Mouse (Mus musculus) intestine, embryonic 15.5 days (tissue): ENCODE measurements around the gene Sp3. TPM values are rescaled to one million over a fixed set of nuclear protein-coding genes. Genes with fewer than 3 reads are reported as not detected.
"Not testable (repeated sequence)": the region's sequence is repeated elsewhere in the genome, so short reads cannot be mapped to it uniquely, and the experiment has no call there.

Experiments used
- ATAC-seq: fragments of 200-750 bp; cut with Nextera tagmentation; 2 replicates; pipeline ENCODE4 v1.8.0; 2017; ENCODE audit warnings: moderate TSS enrichment, moderate library complexity
- H3K27ac ChIP-seq: fragments of 300-500 bp; sonication (generic); 2 replicates; pipeline ENCODE4 v1.5.1; 2015; ENCODE audit warnings: mild to moderate bottlenecking, inconsistent platforms
- H3K27me3 ChIP-seq: fragments of 300-500 bp; sonication (generic); replicated peaks from 2 replicates; pipeline ENCODE4 v1.6.1; 2015; ENCODE audit warnings: inconsistent platforms
- H3K36me3 ChIP-seq: fragments of 300-500 bp; sonication (generic); 2 replicates; pipeline ENCODE4 v1.6.1; 2015; ENCODE audit warnings: inconsistent platforms
- H3K4me1 ChIP-seq: fragments of 300-500 bp; sonication (generic); replicated peaks from 2 replicates; pipeline ENCODE4 v1.6.1; 2015; ENCODE audit warnings: inconsistent platforms
- H3K4me2 ChIP-seq: fragments of 300-500 bp; sonication (generic); replicated peaks from 2 replicates; pipeline ENCODE4 v1.6.1; 2015; ENCODE audit warnings: mild to moderate bottlenecking, inconsistent platforms
- H3K4me3 ChIP-seq: fragments of 300-500 bp; sonication (generic); replicated peaks from 2 replicates; pipeline ENCODE4 v1.5.1; 2015; ENCODE audit warnings: inconsistent platforms
- H3K9ac ChIP-seq: fragments of 300-500 bp; sonication (generic); 2 replicates; pipeline ENCODE4 v1.6.1; 2015; ENCODE audit warnings: inconsistent platforms
- H3K9me3 ChIP-seq: fragments of 300-500 bp; sonication (generic); 2 replicates; pipeline ENCODE4 v1.6.1; 2016; ENCODE audit warnings: inconsistent platforms
- WGBS: fragments of 180-500 bp; shearing (Covaris S2); methylation state at CpG from one replicate; pipeline ENCODE4 v1.1.7; 2015; 5-methylcytosine and 5-hydroxymethylcytosine counted together
- polyA plus RNA-seq: library from polyadenylated mRNA; unstranded; fragments of >200 nt; fragmentation: Nextera tagmentation; extraction: Ambion mirVana; gene quantifications from 2 replicates; pipeline ENCODE4 v1.2.1, GENCODE M21; 2015

The Sp3 gene
- polyA plus RNA-seq: 41.3 and 48.2 TPM in 2 replicates

DNA sequence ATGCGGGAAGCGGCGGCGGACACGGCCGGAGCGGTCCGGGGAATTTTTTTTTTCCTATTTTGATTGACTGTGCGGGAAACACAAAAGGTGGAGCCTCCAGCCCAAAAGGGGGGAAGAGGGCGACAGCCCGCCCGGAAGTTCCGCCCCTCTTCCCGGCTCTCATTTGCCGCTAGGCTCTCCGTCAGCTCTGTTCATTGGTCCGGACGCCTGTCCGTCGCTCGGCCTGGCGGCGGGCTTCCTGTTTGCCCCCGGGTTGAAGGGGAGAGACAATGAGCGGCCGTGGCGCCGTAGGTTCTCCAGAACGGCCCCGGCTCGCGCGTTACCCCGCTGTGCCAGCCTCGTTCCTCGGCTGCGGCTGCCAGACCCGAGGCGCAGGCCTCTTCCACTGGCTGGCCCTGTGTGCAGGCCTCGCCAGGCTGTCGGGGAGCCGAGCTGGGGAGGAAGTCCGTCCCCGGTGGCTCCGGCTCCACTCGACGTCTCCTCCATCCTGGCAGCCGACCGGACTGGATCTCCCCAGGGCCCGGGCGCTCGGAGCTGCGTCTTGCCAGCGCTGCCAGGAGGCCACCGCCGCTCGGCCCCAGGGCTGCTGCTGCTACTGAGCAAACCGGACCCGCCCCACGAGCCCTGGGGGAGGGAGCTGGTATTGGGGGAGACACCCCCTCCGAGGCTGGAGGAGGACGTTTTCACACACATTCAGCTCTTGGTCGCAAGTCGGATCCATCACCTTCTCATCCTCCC lies at the start of gene Sp3:
Gene Sp3, minus strand, starts transcription at position 110 of the 738 bp plus-strand sequence.
- peak; percentile 86 for ATAC-seq
- peak within 1 kb of the TSS; percentile 99 for H3K9ac ChIP-seq
- no peaks in the 10 kb centered on the region for H3K9me3 ChIP-seq
- H3K4me3 ChIP-seq: peak within 1 kb of the TSS; percentile 100
- peaks cover 11% of the 10 kb centered on the region for H3K4me1 ChIP-seq
- WGBS: under 1% methylated on average over 60 of the region's 64 CpGs
- H3K27ac ChIP-seq: peak within 1 kb of the TSS; percentile 100
- no peaks in the 10 kb centered on the region for H3K27me3 ChIP-seq
- H3K4me2 ChIP-seq: peak within 1 kb of the TSS; percentile 58
- no peaks in the 10 kb centered on the region for H3K36me3 ChIP-seq

DNA sequence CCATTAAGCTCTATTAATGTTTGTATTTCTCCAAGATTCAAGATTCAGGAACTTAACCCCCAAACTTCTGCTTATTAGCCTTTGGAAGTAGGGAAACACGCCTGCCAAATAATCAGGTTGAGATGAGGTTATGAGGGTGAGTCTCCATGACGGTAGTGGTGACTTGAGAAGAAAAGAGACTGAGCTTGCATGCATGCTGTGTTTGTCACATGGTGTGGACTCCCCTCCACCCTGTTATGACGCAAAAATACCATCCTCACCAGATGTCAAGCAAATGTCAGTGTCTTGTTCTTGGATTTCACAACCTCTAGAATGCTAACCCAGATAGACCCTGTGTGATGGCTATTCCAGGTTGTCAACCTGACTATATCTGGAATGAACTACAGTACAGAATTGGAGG lies 49.6 kb upstream of the Sp3 start:
- Histone ChIP-seq H3K27me3 (no peaks in the 10 kb centered on the region), H3K36me3 (no peaks in the 10 kb centered on the region), H3K4me1 (no peaks in the 10 kb centered on the region), H3K4me2 (no peak overlapping the region), H3K9me3 (no peaks in the 10 kb centered on the region), H3K27ac (no peak overlapping the region), H3K4me3 (no peak overlapping the region), H3K9ac (no peak overlapping the region)
- no peak for ATAC-seq
- 87% methylated on average over 3 of the region's 3 CpGs for WGBS

DNA sequence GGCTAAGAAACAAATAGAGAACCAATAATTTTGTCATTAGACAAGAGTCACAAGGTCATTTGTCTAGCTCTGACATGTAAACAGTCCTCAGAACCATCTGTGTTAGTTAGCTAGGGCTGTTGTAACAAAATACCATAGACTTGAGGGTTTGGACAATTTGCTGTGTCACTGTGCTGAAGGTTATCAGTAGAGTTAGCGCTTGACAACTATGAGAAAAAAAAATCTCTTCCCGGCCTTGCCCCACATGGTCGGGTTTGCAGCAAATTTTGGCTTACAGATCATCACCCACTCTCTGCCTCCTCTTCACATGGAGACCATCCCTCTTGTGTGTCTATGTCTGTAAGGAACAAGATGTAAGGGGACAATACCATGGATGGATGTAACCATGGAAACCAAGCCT lies 47.8 kb upstream of the Sp3 start:
- Histone ChIP-seq H3K4me1 (no peaks in the 10 kb centered on the region), H3K27ac (no peak overlapping the region), H3K4me2 (no peak overlapping the region), H3K4me3 (no peak overlapping the region), H3K36me3 (no peaks in the 10 kb centered on the region), H3K27me3 (no peaks in the 10 kb centered on the region), H3K9me3 (no peaks in the 10 kb centered on the region), H3K9ac (no peak overlapping the region)
- no peak for ATAC-seq
- WGBS: 69% methylated on average over 3 of the region's 3 CpGs

DNA sequence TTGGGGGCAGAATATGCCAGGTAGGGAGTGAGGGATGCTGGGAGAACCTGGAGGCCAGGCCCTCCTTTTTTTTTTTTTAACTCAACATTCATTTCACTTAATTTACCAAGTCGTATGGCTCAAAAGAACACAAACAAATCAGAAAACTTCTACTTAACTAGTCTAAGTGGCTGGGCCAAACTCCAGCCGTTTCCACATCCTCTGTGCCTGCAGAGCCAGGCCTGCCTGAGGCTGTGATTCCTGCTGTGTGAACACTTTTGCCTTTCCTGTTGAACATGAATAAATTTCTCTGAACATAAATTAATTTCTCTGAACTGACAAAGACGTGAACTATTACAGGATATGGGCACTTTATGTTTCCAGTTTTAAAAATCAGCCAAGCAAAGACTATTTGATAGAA lies 46.9 kb upstream of the Sp3 start:
- no peak overlapping the region for H3K9ac ChIP-seq
- no peaks in the 10 kb centered on the region for H3K36me3 ChIP-seq
- ATAC-seq: no peak
- no peak overlapping the region for H3K4me2 ChIP-seq
- no peak overlapping the region for H3K27ac ChIP-seq
- 46% methylated on average over 3 of the region's 3 CpGs for WGBS
- no peaks in the 10 kb centered on the region for H3K9me3 ChIP-seq
- no peaks in the 10 kb centered on the region for H3K4me1 ChIP-seq
- H3K4me3 ChIP-seq: no peak overlapping the region
- H3K27me3 ChIP-seq: no peaks in the 10 kb centered on the region

DNA sequence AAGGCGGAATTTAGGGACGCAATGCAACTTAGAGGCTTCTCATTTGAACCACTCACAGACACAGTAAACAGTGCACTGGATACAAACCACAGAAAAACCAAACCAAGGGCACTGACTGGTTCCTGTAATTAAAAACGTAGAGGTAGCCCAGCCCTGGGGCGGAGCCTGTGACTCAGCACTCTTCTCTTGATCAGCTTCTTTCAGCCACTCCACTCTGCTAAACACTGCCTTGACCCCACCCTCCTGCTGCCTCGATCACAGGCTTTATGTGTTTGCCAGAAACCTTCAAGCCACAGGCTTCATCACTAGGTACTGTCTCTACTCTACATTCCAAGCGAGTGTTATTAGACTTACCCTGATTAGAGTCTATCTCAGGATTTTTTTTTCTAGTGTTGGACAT lies 43.6 kb upstream of the Sp3 start:
- Histone ChIP-seq H3K36me3 (no peaks in the 10 kb centered on the region), H3K27ac (no peak overlapping the region), H3K4me2 (no peak overlapping the region), H3K9ac (no peak overlapping the region), H3K27me3 (no peaks in the 10 kb centered on the region), H3K4me1 (no peaks in the 10 kb centered on the region), H3K4me3 (no peak overlapping the region), H3K9me3 (no peaks in the 10 kb centered on the region)
- ATAC-seq: peak; percentile 89
- 46% methylated on average over 6 of the region's 6 CpGs for WGBS

DNA sequence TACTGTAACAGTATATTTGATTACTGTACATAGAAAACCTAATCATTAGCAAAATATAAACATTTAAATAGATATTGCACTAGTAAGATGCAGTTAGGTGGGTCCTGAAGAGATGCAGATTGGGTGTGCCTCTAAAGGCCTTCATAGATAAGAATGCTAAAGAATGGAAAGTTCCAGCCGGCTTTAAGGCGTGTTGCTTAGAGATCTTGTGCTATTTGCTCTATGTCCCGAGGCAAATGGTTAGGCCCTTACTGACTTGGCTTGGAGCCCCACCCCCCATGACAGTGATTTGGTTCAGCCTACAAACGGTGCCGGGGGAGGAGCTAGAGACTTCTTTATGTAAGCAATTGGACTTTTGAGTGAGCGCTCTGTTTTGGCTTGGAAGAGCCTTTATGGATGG lies 40.8 kb upstream of the Sp3 start:
- H3K36me3 ChIP-seq: no peaks in the 10 kb centered on the region
- H3K27ac ChIP-seq: no peak overlapping the region
- no peaks in the 10 kb centered on the region for H3K9me3 ChIP-seq
- no peak for ATAC-seq
- H3K9ac ChIP-seq: no peak overlapping the region
- no peaks in the 10 kb centered on the region for H3K27me3 ChIP-seq
- no peaks in the 10 kb centered on the region for H3K4me1 ChIP-seq
- 67% methylated on average over 6 of the region's 6 CpGs for WGBS
- H3K4me3 ChIP-seq: no peak overlapping the region
- H3K4me2 ChIP-seq: no peak overlapping the region

DNA sequence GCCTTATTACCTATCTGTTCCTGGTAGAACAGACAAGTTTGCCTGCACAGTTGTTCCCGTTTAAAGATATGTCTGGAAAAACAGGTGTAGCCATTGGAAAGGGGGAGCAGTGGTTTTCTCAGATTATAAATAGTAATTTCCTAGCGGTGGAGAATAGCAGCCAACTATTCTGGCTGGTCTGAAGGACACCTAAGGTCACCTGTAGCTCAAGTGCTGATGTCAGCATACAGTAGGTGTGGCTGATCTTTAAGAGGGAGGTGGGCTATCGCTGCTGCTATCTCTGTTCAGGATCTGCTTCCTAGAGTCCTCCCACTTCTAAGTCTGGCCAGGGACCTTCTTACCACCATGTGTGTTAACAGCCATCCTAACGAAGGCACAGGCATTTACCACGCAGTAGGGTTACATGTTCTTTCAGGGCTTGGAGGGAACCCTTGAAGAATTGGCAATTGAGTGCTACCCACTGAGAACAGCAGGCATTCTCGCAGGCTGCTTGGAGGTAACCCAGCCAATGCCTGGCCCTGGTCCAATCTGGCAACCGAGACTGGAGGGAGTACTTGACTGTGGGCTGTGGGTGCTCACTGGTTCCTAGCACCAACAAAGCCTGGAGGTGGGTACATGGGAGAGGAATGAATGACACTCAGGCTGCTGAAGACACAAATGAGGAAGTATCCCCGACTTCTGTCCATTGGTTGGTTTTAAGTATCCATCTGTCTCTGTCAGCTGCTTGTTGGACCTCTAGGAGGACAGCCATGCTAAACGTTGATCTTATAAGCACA lies 39.3 kb upstream of the Sp3 start:
- Histone ChIP-seq H3K27ac (no peak overlapping the region), H3K9ac (no peak overlapping the region), H3K4me1 (no peaks in the 10 kb centered on the region), H3K36me3 (no peaks in the 10 kb centered on the region), H3K9me3 (no peaks in the 10 kb centered on the region), H3K27me3 (no peaks in the 10 kb centered on the region), H3K4me2 (no peak overlapping the region), H3K4me3 (no peak overlapping the region)
- ATAC-seq: no peak
- WGBS: 71% methylated on average over 9 of the region's 9 CpGs

DNA sequence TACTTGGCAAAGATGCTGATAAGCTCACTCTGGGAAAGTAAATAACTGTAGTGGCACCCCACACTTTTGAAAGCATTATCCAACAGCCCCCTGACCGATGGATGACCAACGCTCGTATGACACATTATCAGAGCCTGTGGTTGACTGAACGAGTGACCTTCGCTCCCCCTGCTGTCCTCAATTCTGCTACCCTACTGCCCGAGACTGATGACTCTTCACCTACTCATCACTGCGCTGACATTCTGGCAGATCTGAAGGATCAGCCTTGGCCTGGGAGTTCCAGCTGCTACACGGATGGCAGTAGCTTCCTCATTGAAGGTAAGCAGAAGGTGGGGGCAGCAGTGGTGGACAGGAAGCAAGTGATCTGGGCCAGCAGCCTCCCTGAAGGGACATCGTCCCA lies 33.8 kb upstream of the Sp3 start:
- not testable (repeated sequence) for H3K9ac ChIP-seq, ATAC-seq, H3K27me3 ChIP-seq, H3K4me3 ChIP-seq, H3K4me1 ChIP-seq, H3K4me2 ChIP-seq, H3K9me3 ChIP-seq, H3K36me3 ChIP-seq, H3K27ac ChIP-seq
- WGBS: 82% methylated on average over 9 of the region's 9 CpGs

DNA sequence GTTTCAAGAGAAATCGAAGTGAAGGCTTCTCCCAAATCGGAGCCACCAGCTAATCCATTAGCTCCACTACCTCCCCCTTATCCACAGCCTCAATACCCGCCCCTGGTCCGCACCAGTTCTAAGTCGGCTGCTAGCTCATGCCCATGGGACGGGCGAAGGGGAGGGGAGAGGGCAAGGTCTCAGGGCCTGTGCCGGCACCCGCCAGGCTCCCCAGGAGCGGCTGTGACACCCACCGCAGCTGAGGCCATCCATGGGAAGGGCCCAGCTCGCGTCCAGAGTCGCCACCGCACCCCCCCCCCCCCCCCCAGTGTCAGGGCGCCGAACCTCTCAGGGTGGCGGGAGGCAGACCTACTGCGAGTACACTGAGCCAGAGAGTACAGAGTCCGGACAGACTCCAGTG lies 32.4 kb upstream of the Sp3 start:
- Histone ChIP-seq H3K9ac (no peak overlapping the region), H3K4me1 (no peaks in the 10 kb centered on the region), H3K27ac (no peak overlapping the region), H3K36me3 (no peaks in the 10 kb centered on the region), H3K9me3 (no peaks in the 10 kb centered on the region), H3K4me2 (no peak overlapping the region), H3K4me3 (no peak overlapping the region), H3K27me3 (no peaks in the 10 kb centered on the region)
- no peak for ATAC-seq
- 78% methylated on average over 20 of the region's 20 CpGs for WGBS

DNA sequence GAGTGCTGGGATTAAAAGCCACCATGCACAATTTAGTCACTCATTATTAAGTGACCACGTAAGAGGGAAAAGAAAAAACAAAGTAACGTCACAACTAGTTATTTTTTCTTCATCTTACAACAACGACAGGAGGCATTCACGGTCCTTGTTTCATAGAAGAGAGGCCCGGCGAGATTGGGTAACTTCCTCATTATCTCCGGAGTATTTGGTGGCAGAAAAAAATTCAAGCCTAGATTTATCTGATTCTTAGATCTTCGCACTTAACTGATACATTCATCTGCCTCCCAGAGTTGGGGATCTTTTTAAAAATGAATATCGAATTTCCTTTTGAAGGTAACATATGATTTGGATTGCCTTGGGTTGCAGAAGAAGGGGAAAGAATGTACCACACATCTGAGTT lies 27.2 kb upstream of the Sp3 start:
- 91% methylated on average over 9 of the region's 9 CpGs for WGBS
- H3K36me3 ChIP-seq: no peaks in the 10 kb centered on the region

DNA sequence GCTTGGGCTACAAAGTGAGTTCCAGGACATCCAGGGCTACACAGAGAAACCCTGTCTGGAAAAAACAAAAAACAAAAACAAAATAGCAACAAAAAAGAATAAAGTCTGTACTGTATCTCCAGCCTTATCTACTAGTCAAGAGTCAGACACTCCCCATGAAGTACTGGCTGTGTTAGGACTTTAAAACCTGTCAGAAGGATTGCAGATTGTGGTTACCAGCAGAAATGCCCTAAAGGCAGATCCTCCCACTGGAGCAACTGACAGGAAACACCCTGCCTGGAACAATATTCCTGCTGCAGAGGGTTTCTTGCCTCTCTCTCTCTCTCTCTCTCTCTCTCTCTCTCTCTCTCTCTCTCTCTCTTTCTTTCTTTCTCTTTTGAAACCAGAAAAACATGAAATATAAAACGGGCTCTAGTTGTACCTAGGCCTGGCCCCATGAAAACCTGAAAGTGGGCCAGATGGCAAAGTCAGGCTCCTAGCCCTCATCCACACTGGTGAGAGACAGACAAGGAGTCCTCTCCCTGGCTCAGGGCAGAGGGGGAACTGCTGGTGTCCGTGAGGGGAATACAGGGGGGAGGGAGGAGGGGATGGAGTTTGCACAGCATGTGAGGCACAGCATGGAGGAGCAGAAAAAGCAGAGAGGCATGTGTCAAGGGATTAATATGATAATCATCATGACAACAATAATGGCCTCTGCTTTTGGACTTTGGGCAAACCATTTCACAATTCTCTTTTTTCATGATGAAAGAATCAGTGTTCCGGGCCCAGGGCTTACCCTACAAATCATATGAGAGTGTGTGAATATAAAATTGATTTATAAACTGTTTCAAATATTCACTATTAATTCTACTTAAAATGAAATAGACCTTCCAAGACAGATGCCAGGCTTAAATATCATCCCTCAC lies 25.6 kb upstream of the Sp3 start:
- Histone ChIP-seq H3K9ac (no peak overlapping the region), H3K4me2 (no peak overlapping the region), H3K4me1 (peaks cover 7% of the 10 kb centered on the region), H3K36me3 (no peaks in the 10 kb centered on the region), H3K27ac (peak overlapping the region; percentile 86; the same call in 1 of the 2 replicates), H3K4me3 (no peak overlapping the region), H3K9me3 (no peaks in the 10 kb centered on the region), H3K27me3 (no peaks in the 10 kb centered on the region)
- WGBS: 60% methylated on average over 3 of the region's 3 CpGs
- ATAC-seq: no peak

More for the DNA sequence above, 27.2 kb upstream of the Sp3 start:
- no peak overlapping the region for H3K4me3 ChIP-seq
- ATAC-seq: no peak
- H3K27me3 ChIP-seq: no peaks in the 10 kb centered on the region
- H3K4me2 ChIP-seq: no peak overlapping the region
- H3K9me3 ChIP-seq: no peaks in the 10 kb centered on the region
- peaks cover 7% of the 10 kb centered on the region for H3K4me1 ChIP-seq
- H3K9ac ChIP-seq: no peak overlapping the region
- H3K27ac ChIP-seq: no peak overlapping the region
